Mouse (Mus musculus) right cerebral cortex, postnatal 36 days (tissue): ENCODE measurements around the gene Pgbd5.

Experiments
- DNase-seq, 2 experiments: peaks; one replicate each; pipeline ENCODE4 v3.0.0; 2022; ENCODE audit warnings: low spot score in 2 of 2, mixed read lengths in 1 of 2

The Pgbd5 gene

DNA sequence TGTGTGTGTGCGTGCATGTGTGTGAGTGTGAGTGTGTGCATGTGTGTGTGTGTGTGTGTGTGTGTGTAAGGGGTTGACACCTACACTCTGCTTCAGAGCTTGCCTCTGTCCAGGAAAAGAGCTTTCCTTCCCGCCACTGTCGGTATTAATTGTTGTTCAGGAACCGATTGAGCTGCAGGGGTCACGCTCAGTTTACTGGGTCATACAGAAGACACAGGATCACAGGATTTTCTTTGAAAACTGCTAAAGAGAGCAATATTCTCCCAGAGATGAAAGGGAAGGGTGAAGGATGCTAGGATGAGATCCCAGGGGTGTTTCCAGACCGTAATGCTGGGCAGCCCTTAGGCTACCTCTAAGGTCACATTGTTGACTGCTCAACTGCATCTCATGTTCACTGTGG, at the start of gene Pgbd5:
Gene Pgbd5 (minus strand): TSS at position 101 of the 400 bp plus-strand sequence.
- no peak for DNase-seq

GRCm38 (mm10) chr8:124483356-124484115, 44.1 kb upstream of the Pgbd5 start:
- DNase-seq = no peak

DNA sequence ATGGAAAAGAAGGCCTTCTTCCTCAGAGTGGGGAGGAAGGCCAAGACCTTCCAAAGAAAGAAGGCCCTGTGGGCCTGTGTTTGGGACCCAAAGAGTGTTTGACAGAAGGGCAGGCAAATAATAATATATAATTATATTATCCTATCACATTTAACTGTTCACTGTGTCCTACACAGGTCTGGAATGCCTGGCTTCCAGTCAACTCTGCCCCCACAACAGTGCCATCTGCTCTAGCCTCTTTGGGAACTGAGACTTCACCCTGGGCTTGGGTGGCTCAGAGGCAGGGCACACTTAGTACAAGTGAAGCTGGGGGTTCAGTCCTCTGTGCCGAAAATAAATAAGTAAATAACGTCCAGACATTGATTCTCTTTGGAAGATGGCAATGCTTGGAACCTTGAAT, 43.3 kb upstream of the Pgbd5 start:
- no peak for DNase-seq

DNA sequence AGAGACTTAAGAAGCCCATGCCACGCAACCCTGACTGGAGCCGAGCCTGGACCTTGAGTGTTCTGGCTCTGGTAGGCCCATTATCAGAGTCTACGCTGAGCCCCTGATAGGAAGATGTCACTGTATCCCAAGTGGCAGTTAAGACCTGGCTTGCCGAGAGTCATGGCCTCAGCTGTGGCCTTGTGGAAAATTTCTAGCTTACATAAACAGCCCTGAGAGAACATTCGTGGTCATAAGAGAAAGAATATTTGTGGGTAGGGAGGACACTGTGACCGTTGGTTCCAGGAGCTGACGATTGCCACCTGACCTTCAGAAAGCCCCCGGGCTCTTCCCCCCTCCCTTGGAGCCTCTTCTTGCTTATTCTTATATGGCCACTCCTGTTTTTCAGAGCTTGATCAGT, 40.9 kb upstream of the Pgbd5 start:
- no peak for DNase-seq

GRCm38 (mm10) chr8:124479251-124479650, 39.8 kb upstream of the Pgbd5 start:
- no peak for DNase-seq

- peak; percentile 78 to 91 for DNase-seq
These were observed 37.2 kb upstream of the Pgbd5 start for GRCm38 (mm10) chr8:124476701-124477100.

GRCm38 (mm10) chr8:124475690-124476089, 36.2 kb upstream of the Pgbd5 start:
- no peak for DNase-seq

DNA sequence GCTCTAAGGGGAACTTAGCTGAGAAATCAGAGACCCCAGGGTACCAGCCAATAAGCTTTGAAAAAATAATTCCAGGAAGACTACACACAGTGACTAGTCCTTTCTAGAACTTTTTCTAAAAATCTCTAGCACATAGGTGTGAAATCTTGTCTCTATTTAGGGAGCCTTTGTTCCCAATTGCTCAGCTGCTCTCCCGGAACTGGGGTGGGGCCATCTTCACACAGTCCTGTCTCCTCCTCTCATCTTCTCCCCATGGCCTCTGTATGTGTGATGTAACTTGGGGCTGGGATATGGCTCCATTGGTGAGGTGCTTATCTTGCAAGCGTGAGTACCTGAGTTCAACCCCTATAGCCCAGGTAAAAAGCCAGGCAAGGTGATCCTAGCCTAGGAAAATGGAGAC, 25.2 kb upstream of the Pgbd5 start:
- DNase-seq = peak in 1 of 2 experiments; percentile 33

- DNase-seq = peak in 1 of 2 experiments; percentile 30
These were observed 23.7 kb upstream of the Pgbd5 start for GRCm38 (mm10) chr8:124463111-124463510.

DNA sequence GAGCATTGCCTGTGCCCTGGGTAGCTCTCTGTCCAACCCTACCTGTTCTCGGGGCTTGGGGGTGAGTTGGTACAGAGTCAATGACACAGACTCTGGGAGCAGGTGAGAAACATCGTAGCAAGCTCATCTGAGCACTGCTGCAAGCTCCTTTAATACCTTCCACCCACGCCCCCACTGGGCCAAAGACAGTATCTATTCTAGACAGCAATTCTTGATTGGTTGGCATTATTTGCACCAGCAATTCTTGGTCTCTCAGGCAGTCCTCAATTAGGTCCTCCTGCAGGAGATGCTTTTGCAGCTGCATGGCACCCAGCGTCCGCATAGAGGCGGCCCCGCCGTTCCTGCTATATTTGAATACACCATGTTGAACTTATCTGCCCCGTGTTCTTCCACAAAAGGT, 22.7 kb upstream of the Pgbd5 start:
- peak; percentile 40 to 61 for DNase-seq

- no peak for DNase-seq
These were observed 21.6 kb upstream of the Pgbd5 start for GRCm38 (mm10) chr8:124461103-124461502.

DNA sequence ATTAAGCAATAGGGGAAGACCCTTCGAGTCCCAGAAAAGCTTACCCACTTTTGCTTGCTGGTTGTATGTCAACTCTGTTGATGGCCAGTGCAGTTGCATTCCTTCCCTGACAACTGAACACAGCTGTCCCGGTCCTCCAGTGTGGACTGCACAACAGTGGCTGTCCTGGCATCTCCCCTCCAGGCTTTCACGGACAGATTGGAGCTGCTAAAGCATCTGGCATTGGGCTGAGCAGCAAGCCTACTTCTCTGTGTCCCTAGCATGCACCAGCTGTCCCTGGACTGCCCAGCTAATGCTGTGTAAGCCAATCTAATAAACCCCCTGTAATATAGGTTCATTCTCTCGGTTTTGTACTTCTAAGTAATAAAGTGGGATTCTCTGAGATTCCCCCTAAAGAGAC, 21.2 kb upstream of the Pgbd5 start:
- DNase-seq = no peak

DNA sequence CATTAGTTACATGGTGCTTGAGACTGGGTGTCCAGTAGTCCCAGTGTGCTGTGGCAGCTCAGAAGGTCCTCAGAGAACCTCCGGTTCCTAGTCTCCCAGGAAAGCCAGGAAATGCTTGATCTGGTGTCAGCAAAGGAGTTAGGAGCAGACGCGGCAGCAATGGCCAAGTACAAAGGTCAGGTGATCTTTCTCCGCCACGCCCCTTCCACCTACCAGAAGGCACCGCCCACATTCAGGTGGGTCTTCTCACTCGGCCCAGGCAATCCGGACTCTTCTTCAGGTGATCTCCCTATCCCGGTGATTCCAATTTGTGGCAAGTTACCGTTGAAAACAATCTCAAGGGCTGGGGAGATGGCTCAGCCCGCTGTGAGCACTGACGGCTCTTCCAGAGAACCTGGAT, 20.2 kb upstream of the Pgbd5 start:
- DNase-seq = no peak

- DNase-seq = no peak
These were observed 15.9 kb upstream of the Pgbd5 start for GRCm38 (mm10) chr8:124455359-124455758.

DNA sequence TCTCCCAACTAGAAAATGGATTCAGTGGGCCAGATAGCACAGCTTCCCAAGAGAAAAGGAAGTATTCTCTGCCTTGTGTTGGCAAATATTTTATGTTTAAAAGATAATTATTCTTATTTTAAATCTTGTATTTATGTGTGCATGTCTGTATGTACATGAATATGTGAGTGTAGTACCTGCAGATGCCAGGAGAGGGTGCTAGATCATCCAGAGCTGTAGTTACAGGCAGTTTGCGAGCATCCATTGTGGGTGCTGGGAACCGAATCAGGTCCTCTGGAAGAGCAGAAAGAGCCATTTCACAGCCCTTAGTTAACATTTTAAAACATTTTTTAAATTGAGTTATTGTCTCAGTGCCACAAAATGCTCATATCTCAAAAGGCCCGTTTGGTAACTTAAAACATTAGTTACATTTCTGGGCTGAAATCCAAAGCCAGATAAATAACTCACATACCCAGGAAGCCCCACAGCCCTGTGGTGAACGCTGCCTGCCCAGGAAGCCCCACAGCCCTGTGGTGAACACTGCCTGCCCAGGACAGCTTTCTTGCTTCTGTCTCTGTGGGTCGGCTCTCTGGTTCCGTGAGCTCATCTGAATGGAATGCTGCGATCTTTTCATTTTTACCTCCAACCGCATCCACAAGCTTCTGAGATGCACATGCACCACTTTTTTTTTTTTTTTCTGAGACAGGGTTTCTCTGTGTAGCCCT, 10.9 kb upstream of the Pgbd5 start:
- no peak for DNase-seq

GRCm38 (mm10) chr8:124448962-124449670, 9.7 kb upstream of the Pgbd5 start:
- no peak for DNase-seq

GRCm38 (mm10) chr8:124436741-124437140, 2.7 kb downstream of the Pgbd5 start:
- no peak for DNase-seq

- DNase-seq = no peak
These were observed 3.7 kb downstream of the Pgbd5 start for GRCm38 (mm10) chr8:124435707-124436243.

DNA sequence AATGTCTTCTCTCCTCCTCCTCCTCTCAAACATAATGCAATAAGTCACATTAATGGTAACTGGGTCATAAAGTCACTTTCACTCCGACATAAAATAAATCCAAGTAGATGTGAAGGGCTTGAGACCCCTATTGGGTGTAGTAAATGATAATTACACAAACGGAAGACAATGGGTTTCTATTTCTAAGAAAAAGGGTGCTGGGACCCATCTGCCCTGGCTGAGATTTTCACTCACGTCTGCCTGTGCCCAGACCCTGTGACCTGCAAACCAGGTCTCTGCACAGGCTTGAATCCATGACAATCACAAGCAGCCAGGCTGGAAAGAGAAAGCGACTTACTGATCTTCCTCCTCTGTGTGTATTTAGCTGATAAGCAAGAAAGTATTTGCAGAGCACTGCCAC, 4.3 kb downstream of the Pgbd5 start:
- DNase-seq = no peak

DNA sequence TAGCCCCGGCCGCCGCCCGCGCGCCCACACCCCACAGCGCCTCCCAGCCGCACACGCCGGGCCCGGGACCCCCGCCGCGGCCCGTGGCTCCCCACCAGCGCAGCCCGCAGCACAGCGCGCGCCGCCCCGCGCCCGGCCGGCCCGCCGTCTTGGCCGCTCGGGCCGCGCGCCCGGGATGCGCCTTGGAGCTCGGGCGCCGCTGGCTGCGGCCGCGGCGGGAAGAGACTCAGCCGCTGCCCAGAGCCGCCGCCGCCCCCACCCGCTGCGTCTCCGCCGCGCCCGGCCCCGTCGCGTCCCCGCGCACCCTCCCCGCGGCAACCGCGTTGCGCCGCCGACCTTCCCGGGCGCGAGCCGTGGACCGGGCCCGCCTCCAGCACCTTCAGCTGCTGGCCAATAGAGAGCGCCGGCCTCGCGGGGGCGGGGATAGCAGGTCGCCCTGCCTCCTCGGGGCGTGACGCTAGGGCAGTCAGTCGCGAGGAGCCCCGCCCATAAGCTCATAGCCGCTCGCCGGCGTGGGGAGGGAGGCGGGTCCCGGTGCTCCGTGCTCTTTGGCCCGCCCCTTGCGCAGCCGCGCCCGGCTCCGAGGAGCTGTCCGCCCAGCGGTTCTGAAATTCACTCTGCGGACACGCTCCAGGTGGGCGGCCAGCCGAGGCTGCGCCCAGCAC, 5.2 kb downstream of the Pgbd5 start:
- peak; percentile 97 for DNase-seq

DNA sequence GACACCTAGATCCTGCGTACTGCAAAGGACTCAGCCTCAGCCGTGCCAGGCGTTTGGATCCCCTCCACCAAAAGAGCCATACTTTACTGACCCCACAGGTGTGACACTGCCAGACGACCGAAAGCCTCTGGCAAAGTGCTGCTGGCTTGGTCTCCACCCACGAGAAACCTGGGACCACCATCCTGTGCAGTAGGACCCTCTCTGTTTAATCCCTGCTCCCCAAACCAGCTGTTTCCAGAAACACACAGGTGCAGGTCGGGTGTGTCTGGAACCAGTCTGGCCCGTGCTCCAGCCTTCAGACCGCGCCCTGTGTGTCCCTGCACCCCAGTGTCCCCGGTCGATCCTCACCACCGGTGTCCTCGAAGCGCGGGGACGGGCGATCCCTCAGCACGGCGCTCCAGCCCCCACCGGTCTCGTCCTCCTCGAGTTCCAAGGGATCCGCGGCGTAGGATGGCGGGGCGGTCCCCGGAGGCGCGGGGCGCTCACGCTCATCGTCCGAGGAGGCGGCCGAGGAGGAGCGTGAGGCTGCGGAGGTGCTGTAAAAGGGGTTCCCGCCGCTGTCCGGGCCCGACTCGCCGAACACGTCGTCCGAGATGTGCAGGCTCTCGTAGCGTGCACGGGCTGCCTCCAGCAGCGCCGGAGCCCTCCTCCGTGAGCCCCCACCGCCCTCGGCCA, 5.9 kb downstream of the Pgbd5 start:
- no peak for DNase-seq
